Mouse (Mus musculus) right cerebral cortex, adult 18-20 months (tissue): ENCODE measurements around the gene Tysnd1.

ENCODE experiments used
- DNase-seq: peaks from one replicate; pipeline ENCODE4 v3.0.0; 2022; ENCODE audit warnings: mixed read lengths

Tysnd1 gene

DNA sequence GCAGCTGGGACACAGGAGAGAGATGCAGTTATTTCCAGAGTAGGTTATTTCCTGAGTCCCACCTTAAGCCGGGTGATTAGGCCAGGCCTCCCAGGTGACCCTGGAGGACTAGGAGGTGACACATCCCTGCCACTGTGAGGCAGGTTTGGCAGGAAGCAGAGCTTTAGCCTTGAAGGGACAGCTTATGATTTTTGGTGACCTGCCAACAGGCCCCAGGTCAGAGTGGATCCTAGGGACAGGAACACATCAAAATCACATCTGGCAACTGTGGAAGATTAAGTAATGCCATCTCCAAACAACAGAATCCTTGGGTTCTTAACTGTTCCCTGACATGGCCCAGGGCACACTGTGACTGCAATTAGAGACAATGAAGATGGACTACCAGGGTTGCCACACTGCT lies 46.0 kb downstream of the Tysnd1 start:
- DNase-seq: no peak

GRCm38 (mm10) chr10:61741873-61742272 lies 46.6 kb downstream of the Tysnd1 start:
- no peak for DNase-seq

- no peak for DNase-seq
Observed at GRCm38 (mm10) chr10:61742336-61742735, 47.0 kb downstream of the Tysnd1 start.

DNA sequence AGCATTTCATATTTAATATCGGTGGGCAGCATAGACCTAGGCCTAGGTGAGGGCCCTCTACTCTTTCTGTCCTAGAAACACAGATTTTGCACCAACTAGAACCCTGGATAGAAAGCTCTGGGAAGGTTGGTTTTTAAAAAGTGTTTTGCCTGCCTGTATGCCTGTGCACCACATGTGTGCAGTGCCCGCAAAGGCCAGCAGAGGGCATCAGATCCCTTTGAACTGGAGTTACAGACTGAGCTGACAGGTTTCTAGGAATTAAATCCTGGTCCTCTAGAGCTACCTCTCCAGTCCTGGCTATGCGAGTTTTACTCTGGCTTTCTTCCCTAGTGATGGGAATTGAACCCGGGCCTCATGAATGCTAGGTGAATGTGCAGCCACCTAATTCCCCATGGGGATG lies 49.8 kb downstream of the Tysnd1 start:
- DNase-seq: no peak

- no peak for DNase-seq
Observed at GRCm38 (mm10) chr10:61747302-61747701, 52.0 kb downstream of the Tysnd1 start.

- no peak for DNase-seq
Observed at GRCm38 (mm10) chr10:61750014-61750413, 54.7 kb downstream of the Tysnd1 start.

DNA sequence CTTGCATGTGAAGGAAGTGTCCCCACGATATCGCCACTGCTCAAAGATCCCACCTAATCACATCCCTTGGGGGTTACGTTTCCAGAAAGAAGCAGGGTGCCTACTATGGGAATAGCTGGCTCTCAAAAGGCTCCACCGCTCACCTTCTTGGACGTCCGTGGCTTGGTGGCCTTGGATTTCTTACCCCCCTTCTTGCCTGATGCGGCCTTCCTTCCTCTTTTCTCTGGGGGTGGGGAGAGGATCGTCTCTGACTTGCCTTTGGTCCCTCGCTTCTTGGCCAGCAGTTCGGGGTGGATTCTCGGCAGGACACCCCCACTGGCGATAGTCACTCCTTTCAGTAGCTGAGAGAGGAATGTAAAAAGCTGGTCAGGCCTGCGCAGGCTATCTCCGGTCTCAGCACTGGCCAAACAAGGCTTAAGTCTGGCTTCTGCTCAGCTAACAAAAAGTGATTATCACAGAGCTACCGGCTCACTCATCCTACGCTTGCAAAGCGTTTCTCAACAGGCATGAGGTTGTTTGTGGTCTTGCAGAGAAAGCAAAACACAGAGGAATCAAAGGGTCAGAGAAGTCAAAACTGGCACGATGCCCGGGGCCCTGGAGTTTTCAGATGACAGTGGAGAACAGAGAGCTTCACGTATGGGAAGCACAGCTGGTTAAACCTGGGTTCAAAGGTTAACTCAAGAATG lies 56.4 kb downstream of the Tysnd1 start:
- DNase-seq: no peak
